Mouse (Mus musculus) layer of hippocampus, postnatal 10 days (tissue): ENCODE measurements at regions not wholly inside any gene's neighbourhood (a gene's known extent, or its start where the extent isn't known, plus 50 kb on each side); places are given as distances from the start of the nearest gene placed in this dataset.

Source experiments
- DNase-seq, 2 experiments: peaks; one replicate each; pipeline ENCODE4 v3.0.0; 2021; ENCODE audit warnings: low spot score in 2 of 2

DNA sequence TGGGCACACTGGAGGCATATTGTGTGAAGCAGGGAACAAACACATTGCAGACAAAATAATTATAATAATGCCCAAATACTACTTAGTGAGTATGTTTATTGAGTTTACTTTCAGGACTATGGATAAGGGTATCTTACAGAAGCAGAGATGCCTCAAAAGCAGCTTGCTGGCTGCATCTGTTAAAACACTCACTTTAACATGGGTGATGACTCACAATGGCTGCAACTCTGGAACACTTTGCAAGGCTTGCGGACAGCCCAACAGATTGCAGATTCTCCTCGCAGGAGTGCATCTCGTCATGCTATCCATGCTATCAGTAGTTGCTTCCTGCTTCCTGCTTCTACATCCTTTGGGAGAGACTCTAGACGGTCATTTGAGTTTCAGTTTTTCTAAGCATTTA is 373.2 kb upstream of the Arpp21 start:
- DNase-seq, result no peak

DNA sequence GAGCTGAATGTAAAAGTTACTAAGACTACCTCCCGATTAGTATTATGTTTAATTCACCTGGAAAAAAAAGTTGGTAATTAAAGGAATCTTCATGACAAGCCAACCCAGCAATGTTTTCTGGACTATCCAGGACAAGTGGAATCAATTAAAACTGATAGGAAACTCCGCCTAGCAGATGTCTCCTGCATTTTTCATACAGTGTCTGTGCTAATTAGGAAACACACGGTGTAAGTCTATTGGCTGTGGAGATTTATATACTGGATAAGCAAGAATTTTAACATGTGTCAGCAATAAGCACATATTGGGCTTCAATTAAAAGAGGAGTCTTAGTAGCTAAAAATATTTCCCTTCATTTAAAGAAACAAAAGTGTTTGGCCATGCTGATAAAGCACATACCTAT is 371.5 kb upstream of the Arpp21 start:
- DNase-seq, result no peak

DNA sequence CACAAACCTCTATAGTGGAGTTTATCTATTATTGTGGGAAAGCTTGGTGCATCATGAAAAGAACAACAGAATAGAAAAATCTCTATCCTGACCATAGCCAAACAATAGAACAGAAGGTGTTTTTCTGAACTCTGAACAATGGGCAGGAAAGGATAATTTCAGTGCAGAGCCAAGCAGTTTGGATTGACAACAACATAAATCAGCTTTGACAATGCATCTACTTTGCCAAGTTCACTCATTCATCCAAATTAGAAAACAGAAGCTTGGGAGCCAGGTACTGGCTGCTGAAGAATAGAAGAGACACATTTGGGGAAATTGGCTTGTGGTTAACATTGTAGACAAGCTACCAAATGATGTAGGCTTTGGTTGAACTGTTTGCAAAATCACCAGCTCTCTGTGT is 360.0 kb upstream of the Arpp21 start:
- no peak for DNase-seq

DNA sequence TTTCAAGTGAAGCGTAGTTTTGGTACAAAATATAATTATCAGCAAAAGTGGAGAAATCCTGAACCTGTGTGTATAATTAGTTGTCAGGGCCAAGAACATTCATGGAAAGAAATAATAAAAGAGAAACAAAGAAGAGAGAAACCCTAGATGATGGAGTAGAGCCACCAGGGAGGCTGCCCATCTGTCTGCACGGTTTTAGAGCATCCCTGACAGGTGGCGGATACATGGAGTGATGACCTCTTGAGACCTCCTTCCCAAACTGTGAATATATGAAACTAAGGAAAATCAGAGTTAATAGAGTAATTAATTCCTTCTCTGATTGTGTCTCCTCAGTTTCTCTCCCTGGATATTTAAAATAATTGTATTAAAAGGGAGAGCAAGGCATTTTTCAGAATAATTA is 354.5 kb upstream of the Arpp21 start:
- DNase-seq, result no peak

GRCm38 (mm10) chr9:112573316-112573715 is 337.6 kb upstream of the Arpp21 start:
- no peak for DNase-seq

- DNase-seq, result no peak
These were observed 325.6 kb upstream of the Arpp21 start for GRCm38 (mm10) chr9:112561348-112561747.

- no peak for DNase-seq
These were observed 324.5 kb upstream of the Arpp21 start for GRCm38 (mm10) chr9:112560226-112560625.

DNA sequence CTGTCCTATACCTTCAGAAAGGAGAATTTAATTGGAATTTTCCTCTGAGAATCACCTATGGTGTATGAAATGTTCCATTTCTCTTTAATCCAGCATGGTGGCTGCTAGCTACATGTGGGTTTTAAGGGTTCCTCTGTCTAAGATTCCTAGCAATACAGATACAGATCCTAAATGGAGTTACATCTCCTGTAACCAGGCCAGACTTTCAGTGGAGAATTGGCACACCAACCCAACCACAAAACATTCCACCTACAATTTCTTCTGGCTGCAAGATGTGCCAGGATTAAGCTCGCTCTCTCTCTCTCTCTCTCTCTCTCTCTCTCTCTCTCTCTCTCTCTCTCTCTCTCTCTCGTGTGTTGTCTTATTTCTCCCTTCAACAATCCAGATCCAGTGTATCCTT is 302.2 kb upstream of the Arpp21 start:
- no peak for DNase-seq

DNA sequence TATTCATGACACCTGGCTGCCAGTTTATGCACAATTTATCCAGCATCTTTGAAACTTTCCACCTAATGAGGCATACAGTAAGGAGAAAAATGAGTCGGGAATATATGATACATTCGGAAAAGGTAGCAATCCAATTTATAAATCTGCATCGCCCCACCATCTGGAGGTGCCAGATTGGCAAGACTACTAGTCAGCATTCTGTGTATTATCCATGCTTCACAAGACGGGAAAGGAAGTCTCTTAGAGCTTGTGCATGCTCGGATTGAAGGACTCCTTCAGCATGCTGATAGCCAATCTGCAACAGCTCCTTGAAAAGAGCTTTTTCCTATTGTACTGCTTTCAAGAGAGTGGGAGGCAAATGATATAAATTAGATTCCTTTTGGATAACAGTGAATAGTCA is 289.6 kb upstream of the Arpp21 start:
- DNase-seq, result peak in 1 of 2 experiments; percentile 13

DNA sequence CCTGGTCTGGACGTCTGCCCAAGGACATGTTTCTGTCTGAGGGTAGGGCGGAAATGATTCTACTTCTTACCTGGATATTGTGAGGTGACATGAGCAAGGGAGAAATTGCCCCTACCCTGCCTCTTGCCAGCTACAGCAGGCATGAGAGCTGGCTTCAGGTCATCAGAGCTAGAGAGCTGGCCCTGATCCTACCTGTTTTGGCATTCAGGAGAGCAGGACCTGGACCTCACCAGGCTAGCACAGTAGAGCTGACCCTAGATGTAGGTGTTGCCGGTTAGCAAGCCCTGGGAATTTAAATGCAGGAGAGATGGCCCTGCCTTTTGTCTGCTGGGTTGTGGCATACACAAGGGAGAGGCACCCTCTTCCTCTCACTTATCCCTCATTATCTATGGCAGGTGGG is 287.5 kb upstream of the Arpp21 start:
- DNase-seq, result no peak

DNA sequence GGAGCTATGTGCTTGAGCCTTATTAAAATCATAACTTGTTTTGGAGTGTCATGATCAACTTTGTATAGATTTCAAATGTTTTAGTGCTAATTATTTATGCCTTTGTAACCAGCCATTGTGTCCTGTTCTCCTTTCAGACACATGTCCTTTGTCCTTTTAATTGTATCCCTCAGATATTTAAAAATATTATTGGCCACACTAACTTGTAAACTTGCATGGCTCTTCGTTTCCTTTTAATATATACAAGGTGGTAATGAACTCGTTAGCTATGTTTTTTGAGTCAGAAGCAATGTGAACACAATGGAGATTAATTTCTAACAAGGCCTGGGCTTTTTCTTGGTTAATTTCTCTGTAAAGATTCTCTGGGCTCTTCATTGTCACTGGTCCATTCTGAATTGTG is 275.0 kb upstream of the Arpp21 start:
- DNase-seq, result no peak

DNA sequence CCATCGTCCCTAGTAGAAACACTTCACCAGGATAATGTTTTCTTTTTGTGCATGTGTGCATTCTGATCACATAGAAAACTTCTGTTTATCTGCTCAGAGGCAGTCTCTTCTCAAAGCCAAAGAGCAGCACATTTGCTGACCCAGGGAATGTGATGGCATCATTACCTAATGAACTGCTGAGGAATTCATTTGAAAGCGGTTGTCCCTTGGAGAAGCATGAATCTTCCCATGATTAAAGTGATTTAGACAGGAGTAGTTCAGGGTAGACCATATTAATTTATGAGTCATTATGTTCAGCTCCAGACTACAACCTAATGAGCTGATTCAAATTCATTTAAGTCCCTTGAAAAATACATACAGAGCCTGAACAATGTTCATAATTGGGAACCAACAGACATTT is 271.1 kb upstream of the Arpp21 start:
- no peak for DNase-seq

DNA sequence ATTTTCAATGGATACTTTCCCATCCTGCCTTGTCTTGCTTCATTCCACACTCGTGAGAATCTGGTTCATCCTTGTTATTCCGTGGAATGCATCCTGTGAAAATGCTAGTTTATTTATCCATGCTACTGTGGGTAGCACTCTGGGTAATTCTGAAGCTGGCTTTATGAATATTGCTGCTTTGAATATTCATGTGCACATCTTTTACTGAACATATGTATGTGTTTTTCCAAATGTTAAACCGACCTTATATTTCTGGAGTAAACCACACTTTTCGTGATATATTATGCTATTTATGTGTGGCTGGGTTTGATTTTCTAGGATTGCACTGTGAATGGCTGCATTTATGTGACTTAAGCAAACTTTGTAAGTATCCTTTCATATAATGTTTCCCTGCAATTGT is 262.9 kb upstream of the Arpp21 start:
- DNase-seq, result no peak

DNA sequence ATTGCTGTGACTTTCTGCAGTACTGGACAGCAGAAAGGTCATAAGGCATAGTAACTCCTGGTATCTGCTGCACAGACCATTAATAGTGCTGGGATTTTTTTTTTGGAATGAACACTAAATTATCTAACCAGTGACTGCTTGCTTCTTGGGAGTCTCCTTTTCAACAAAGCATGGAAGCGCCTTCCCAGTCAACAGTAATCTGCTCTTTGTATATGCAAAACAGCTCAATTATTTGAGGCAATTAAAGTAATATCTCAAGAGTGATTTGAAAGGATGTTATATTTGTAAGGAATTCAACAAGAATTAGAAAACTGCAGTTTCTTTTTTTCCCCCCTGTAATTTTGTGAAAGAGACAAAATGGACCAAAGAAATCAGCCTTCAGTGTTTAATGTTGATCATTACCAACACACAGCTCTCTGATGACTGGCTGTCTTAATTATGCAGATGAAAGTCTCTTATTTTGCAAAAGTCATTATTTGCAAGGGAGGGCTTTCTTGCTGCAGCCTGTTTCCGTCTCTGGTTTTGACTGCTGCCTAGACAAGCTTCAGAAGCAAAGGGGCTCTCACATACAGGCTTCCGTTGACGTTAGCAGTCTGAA is 260.3 kb upstream of the Arpp21 start:
- DNase-seq, result no peak

DNA sequence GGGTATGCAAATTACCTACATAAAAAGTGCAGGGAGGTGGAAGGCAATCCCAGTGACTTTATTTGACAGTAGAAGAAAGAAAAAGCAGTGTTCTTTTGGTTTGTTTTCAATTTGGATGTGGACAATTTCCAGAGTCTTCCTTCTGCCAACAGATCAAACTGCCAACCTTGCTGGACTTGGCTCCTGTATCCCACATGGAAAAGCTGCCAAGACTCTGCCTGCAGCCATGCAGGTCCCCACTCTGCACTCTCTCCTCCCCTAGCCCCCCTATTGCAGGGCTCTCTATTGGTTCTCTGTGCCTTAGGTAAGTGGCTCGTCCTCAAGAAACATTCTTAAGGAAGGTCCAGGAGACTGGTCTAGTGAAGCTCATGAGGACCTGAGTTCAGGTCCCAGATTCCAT is 255.2 kb upstream of the Arpp21 start:
- DNase-seq, result peak; percentile 48 to 57

- no peak for DNase-seq
These were observed 240.9 kb upstream of the Arpp21 start for GRCm38 (mm10) chr9:112476644-112477043.

DNA sequence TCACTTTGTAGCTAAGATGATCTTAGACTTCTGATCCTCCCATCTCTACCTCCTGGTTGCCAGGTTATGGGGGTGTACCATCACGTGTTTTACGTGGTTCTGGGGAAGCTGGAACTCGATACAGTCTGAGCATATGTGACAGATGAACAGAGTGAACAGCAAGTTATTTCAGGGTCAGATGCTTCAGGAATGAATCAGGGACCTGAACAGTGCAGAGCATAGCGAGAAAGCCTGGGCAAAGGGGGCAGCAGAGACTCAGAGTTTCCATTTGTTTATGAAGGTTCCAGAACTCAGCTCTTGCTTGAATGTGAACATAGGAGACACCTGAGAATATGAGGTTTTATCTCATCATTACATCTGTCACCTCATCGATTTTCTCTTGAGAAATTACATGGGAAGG is 221.9 kb upstream of the Arpp21 start:
- DNase-seq, result no peak

DNA sequence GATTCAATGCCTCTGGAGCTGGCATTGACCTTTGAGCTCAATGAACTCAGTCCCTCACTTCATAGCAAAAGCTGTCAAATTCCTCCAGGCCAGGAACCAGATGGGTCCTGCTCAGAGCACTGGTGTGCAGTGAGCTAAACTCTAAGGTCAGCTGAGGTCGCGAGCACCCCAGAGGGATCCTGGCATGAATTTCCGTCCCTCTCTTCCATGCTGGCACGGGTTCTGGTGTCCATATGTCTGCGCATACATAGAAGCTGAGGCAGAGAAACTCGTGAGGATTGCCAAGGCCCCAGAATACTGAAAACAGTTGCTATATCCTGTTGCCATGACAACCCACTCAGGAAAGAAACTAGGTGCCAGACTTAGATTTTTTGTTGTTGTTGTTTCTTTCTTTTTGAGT is 219.0 kb upstream of the Arpp21 start:
- peak; percentile 62 to 75 for DNase-seq

DNA sequence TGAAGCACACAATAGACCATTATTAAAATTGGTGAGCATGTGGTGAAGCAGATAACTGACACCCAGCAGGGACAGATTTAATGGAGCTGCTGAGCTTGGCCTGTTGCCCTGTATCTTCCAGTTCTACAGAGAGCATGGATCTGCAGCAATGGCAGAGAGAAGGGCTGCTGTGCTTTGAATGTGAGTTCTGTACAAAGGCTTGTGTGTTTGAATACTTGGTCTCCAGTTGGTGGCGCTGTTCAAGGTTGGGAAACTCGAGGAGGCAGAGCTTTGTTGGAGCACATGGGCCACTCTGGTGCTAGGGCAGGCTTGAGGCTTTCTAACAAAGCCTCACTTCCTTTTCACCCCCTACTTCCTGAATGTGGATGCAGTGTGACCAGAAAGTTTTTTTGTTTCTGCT is 211.8 kb upstream of the Arpp21 start:
- peak; percentile 68 to 75 for DNase-seq

DNA sequence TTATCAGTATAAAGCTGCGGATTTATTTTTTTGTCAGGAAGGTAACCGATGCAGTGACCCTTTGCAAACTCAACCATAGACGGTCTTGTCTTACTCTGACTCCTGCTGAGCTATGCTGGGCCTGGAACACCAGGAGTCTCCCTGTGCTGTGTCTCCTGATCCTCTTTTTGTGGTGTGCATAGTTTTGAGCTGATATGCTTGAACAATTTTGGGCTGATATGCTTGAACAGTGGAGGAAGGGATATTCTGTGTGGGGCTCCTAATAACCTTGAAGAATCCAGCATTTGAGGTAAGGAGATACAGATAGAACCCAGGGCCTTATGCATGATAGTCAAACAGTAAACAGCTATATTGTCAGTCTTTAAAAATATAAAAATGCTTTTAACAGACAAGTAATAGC is 211.2 kb upstream of the Arpp21 start:
- DNase-seq, result no peak

DNA sequence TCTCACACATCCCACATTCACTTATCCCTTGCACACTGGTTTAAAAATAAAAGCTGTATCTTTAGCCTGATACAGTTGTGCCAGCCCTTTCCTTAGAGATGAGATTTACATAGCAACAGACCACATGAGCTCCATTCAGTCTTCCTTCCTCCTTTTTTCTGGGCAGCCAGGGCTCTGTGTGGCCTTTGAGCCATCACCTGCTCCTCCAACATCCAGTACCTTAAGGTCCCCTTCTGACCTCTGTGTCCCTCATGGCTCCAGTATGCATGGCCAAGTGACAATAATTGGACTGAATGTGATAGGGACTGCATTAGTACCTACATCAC is 210.3 kb upstream of the Arpp21 start:
- no peak for DNase-seq

DNA sequence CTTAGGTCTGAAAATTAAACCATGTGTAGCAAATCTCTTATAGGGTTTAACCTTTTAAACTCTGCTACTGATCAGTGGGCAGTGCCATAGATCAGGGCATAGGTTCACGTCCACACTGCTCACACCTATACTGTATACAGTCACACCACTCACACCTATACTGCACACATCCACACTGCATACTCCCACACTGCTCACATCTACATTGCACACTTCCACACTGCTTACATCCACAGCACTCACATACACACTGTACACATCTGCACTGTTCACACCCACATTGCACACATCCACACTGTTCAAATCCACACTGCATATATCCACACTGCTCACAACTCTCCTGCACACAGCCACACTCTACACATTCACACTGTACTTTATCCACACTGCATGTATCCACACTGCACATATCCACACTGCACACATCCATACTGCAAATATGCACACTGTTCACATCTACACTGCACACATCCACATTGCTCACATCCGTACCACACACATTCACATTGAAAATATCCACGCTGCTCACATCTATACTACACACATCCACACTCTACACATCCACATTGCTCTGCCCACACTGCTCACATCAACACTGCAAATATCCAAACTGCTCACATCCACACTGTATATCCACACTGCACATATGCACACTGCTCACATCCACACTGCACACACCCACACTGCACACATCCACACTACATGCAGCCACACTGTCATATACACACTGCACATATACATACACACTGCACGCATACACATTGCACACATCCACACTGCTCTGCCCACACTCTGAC is 209.7 kb upstream of the Arpp21 start:
- no peak for DNase-seq

- DNase-seq, result no peak
These were observed 208.5 kb upstream of the Arpp21 start for GRCm38 (mm10) chr9:112444220-112444619.
